ENCODE assay signal across 14 mouse cellular contexts in genomic region chr4:124265527-124265926, GRCm38 (mm10).
DNase-seq lines count a peak whose midpoint lies in the region; ATAC-seq and TF ChIP-seq lines count a peak whose summit lies in the region.
"Had no signal": no experiment of that assay in that cellular context is flagged by ENCODE, and none has a peak within 500 bp of the region (broad histone marks: within the 10 kb centered on the region; RNA-seq: fewer than 3 reads in every experiment).

No protein-coding gene starts in this region.

- no peak overlapping the region for H3K4me2 ChIP-seq in hindbrain, postnatal 0 days (ENCODE audit: low read depth, low read length)
- H3K4me2 ChIP-seq in hindbrain, embryonic 12.5 days (replicated peaks): no peak overlapping the region
- no peak overlapping the region for H3K4me2 ChIP-seq in forebrain, embryonic 15.5 days (replicated peaks)
- H3K4me2 ChIP-seq: embryonic facial prominence, embryonic 13.5 days; liver, embryonic 12.5 days had no signal

- H3K4me1 ChIP-seq in hindbrain, postnatal 0 days (ENCODE audit: insufficient read depth, low read length): 0 out of 2 replicates have a peak, but pooled peaks cover 4% of the 10 kb centered on the region
- H3K4me1 ChIP-seq in hindbrain, embryonic 12.5 days: peaks cover 19% of the 10 kb centered on the region
- H3K4me1 ChIP-seq in forebrain, embryonic 15.5 days: peaks cover 17% of the 10 kb centered on the region
- H3K4me1 ChIP-seq: liver, embryonic 12.5 days had no signal

- no peaks in the 10 kb centered on the region for H3K27me3 ChIP-seq in hindbrain, postnatal 0 days (ENCODE audit: insufficient read depth, low read length)
- peaks cover 16% of the 10 kb centered on the region; the same call in 1 of the 2 replicates for H3K27me3 ChIP-seq in hindbrain, embryonic 12.5 days
- peaks cover 16% of the 10 kb centered on the region for H3K27me3 ChIP-seq in forebrain, embryonic 15.5 days
- H3K27me3 ChIP-seq: embryonic facial prominence, embryonic 13.5 days; liver, embryonic 12.5 days had no signal

- intact Hi-C loops in heart, postnatal 10 days (cut with DNase I): no loop called here

- no peak overlapping the region for H3K9ac ChIP-seq in hindbrain, postnatal 0 days (replicated peaks; ENCODE audit: low read length)
- no peak overlapping the region for H3K9ac ChIP-seq in hindbrain, embryonic 12.5 days
- no peak overlapping the region for H3K9ac ChIP-seq in forebrain, embryonic 15.5 days (replicated peaks)
- H3K9ac ChIP-seq: embryonic facial prominence, embryonic 13.5 days; liver, embryonic 12.5 days had no signal

- no peak for ATAC-seq in hindbrain, postnatal 0 days
- no peak for ATAC-seq in hindbrain, embryonic 12.5 days (ENCODE audit: low FRiP score)
- ATAC-seq in forebrain, embryonic 15.5 days (replicated peaks): peak; percentile 75
- ATAC-seq: intestine, embryonic 16.5 days; liver, embryonic 12.5 days had no signal

- H3K36me3 ChIP-seq in hindbrain, postnatal 0 days (ENCODE audit: insufficient read depth, low read length): no peaks in the 10 kb centered on the region
- H3K36me3 ChIP-seq in hindbrain, embryonic 12.5 days: no peaks in the 10 kb centered on the region
- no peaks in the 10 kb centered on the region for H3K36me3 ChIP-seq in forebrain, embryonic 15.5 days
- H3K36me3 ChIP-seq: embryonic facial prominence, embryonic 13.5 days; liver, embryonic 12.5 days had no signal

- H3K9me3 ChIP-seq in hindbrain, postnatal 0 days (ENCODE audit: low read length): 0 out of 2 replicates have a peak, but pooled peaks cover 2% of the 10 kb centered on the region
- 0 out of 2 replicates have a peak, but pooled peaks cover 5% of the 10 kb centered on the region for H3K9me3 ChIP-seq in hindbrain, embryonic 12.5 days (replicated peaks)
- H3K9me3 ChIP-seq in forebrain, embryonic 15.5 days: no peaks in the 10 kb centered on the region
- H3K9me3 ChIP-seq: embryonic facial prominence, embryonic 13.5 days; liver, embryonic 12.5 days had no signal

- DNase-seq in hindbrain, postnatal 0 days (ENCODE audit: low spot score): peak; percentile 7
- DNase-seq in layer of hippocampus, postnatal 10 days (ENCODE audit: low spot score in 2 of 2): peak; percentile 25 to 41
- DNase-seq in right cerebral cortex, postnatal 25 days: peak; percentile 76
- no peak for DNase-seq in adrenal gland, postnatal 10 days
- no peak for DNase-seq in c-Kit-positive CD71-positive TER-119-positive erythroid progenitor cells, embryonic 14.5 days (ENCODE audit: low spot score)
- no peak for DNase-seq in heart, postnatal 10 days
- DNase-seq: adrenal gland, postnatal 14 days; cerebellum, adult 8-10 months; gastrocnemius, postnatal 10 days had no signal

- H3K4me3 ChIP-seq in hindbrain, postnatal 0 days (ENCODE audit: low read length): no peak overlapping the region
- no peak overlapping the region for H3K4me3 ChIP-seq in hindbrain, embryonic 12.5 days
- no peak overlapping the region for H3K4me3 ChIP-seq in forebrain, embryonic 15.5 days
- H3K4me3 ChIP-seq: embryonic facial prominence, embryonic 13.5 days; liver, embryonic 12.5 days had no signal

- 66% methylated on average over 15 of the region's 15 CpGs for WGBS in hindbrain, postnatal 0 days
- 78% methylated on average over 15 of the region's 15 CpGs for WGBS in hindbrain, embryonic 12.5 days
- WGBS in forebrain, embryonic 15.5 days: 70% methylated on average over 15 of the region's 15 CpGs

- no peak for TF ChIP-seq CTCF in hindbrain, postnatal 0 days (IDR thresholded peaks at IDR 0.05; ENCODE audit: low read depth)

- no peak overlapping the region for H3K27ac ChIP-seq in hindbrain, postnatal 0 days
- H3K27ac ChIP-seq in hindbrain, embryonic 12.5 days: no peak overlapping the region
- no peak overlapping the region for H3K27ac ChIP-seq in forebrain, embryonic 15.5 days (replicated peaks)
- H3K27ac ChIP-seq: embryonic facial prominence, embryonic 13.5 days; liver, embryonic 12.5 days had no signal

Comparison
In these comparisons a context has a peak if more than half of its experiments do, and no peak if none do; other contexts are left out.
1. DNase-seq: peak in hindbrain, postnatal 0 days (single experiment), layer of hippocampus, postnatal 10 days (2 of 2) and right cerebral cortex, postnatal 25 days (single experiment); none in adrenal gland, postnatal 10 days (single experiment), c-Kit-positive CD71-positive TER-119-positive erythroid progenitor cells, embryonic 14.5 days (single experiment) and heart, postnatal 10 days (0 of 2).